Mouse (Mus musculus): Measurements from ENCODE around the gene Ptprr.

- TF ChIP-seq CTCF (IDR thresholded peaks at IDR 0.05; ENCODE audit: insufficient read depth, low read depth, low read length) (no peak), POLR2A (IDR thresholded peaks at IDR 0.05; ENCODE audit: insufficient read depth, low read depth, low read length) (no peak)
Measured at GRCm38 (mm10) chr10:116001838-116002237, 16.2 kb upstream of the Ptprr start.
